Mouse (Mus musculus): ENCODE data around the gene Bach2.

Gene Bach2

GRCm38 (mm10) chr4:32338451-32338850, 99.8 kb downstream of the Bach2 start:
- in situ Hi-C loops (cut with MboI; ENCODE audit: low pct_unique_long_range_greater_than_20kb in 1 of 2, low sequenced_read_pairs in 2 of 2, unreplicated experiment in 1 of 2) = no loop called here

GRCm38 (mm10) chr4:32340844-32341243, 102.2 kb downstream of the Bach2 start:
- in situ Hi-C loops (cut with MboI; ENCODE audit: low pct_unique_long_range_greater_than_20kb in 1 of 2, low sequenced_read_pairs in 2 of 2, unreplicated experiment in 1 of 2) = no loop called here

GRCm38 (mm10) chr4:32342269-32342668, 103.7 kb downstream of the Bach2 start:
- in situ Hi-C loops (cut with MboI; ENCODE audit: low pct_unique_long_range_greater_than_20kb in 1 of 2, low sequenced_read_pairs in 2 of 2, unreplicated experiment in 1 of 2) = no loop called here

GRCm38 (mm10) chr4:32343256-32344165, 104.9 kb downstream of the Bach2 start:
- in situ Hi-C loops (cut with MboI; ENCODE audit: low pct_unique_long_range_greater_than_20kb in 1 of 2, low sequenced_read_pairs in 2 of 2, unreplicated experiment in 1 of 2) = no loop called here

- in situ Hi-C loops (cut with MboI; ENCODE audit: low pct_unique_long_range_greater_than_20kb in 1 of 2, low sequenced_read_pairs in 2 of 2, unreplicated experiment in 1 of 2) = no loop called here
These were observed 105.7 kb downstream of the Bach2 start for GRCm38 (mm10) chr4:32344276-32344675.

- in situ Hi-C loops (cut with MboI; ENCODE audit: low pct_unique_long_range_greater_than_20kb in 1 of 2, low sequenced_read_pairs in 2 of 2, unreplicated experiment in 1 of 2) = no loop called here
These were observed 108.6 kb downstream of the Bach2 start for GRCm38 (mm10) chr4:32347202-32347601.

- in situ Hi-C loops (cut with MboI; ENCODE audit: low pct_unique_long_range_greater_than_20kb in 1 of 2, low sequenced_read_pairs in 2 of 2, unreplicated experiment in 1 of 2) = no loop called here
These were observed 109.1 kb downstream of the Bach2 start for GRCm38 (mm10) chr4:32347711-32348110.

- in situ Hi-C loops (cut with MboI; ENCODE audit: low pct_unique_long_range_greater_than_20kb in 1 of 2, low sequenced_read_pairs in 2 of 2, unreplicated experiment in 1 of 2) = no loop called here
These were observed 110.8 kb downstream of the Bach2 start for GRCm38 (mm10) chr4:32349361-32349760.

- in situ Hi-C loops (cut with MboI; ENCODE audit: low pct_unique_long_range_greater_than_20kb in 1 of 2, low sequenced_read_pairs in 2 of 2, unreplicated experiment in 1 of 2) = no loop called here
These were observed 112.6 kb downstream of the Bach2 start for GRCm38 (mm10) chr4:32351236-32351635.

GRCm38 (mm10) chr4:32351661-32352246, 113.2 kb downstream of the Bach2 start:
- in situ Hi-C loops (cut with MboI; ENCODE audit: low pct_unique_long_range_greater_than_20kb in 1 of 2, low sequenced_read_pairs in 2 of 2, unreplicated experiment in 1 of 2) = no loop called here

- in situ Hi-C loops (cut with MboI; ENCODE audit: low pct_unique_long_range_greater_than_20kb in 1 of 2, low sequenced_read_pairs in 2 of 2, unreplicated experiment in 1 of 2) = no loop called here
These were observed 113.8 kb downstream of the Bach2 start for GRCm38 (mm10) chr4:32352442-32352841.

GRCm38 (mm10) chr4:32352842-32353241, 114.2 kb downstream of the Bach2 start:
- in situ Hi-C loops (cut with MboI; ENCODE audit: low pct_unique_long_range_greater_than_20kb in 1 of 2, low sequenced_read_pairs in 2 of 2, unreplicated experiment in 1 of 2) = no loop called here

GRCm38 (mm10) chr4:32355935-32356617, 117.5 kb downstream of the Bach2 start:
- in situ Hi-C loops (cut with MboI; ENCODE audit: low pct_unique_long_range_greater_than_20kb in 1 of 2, low sequenced_read_pairs in 2 of 2, unreplicated experiment in 1 of 2) = no loop called here

GRCm38 (mm10) chr4:32357996-32358600, 119.5 kb downstream of the Bach2 start:
- in situ Hi-C loops (cut with MboI; ENCODE audit: low pct_unique_long_range_greater_than_20kb in 1 of 2, low sequenced_read_pairs in 2 of 2, unreplicated experiment in 1 of 2) = no loop called here

GRCm38 (mm10) chr4:32358602-32359464, 120.2 kb downstream of the Bach2 start:
- in situ Hi-C loops (cut with MboI; ENCODE audit: low pct_unique_long_range_greater_than_20kb in 1 of 2, low sequenced_read_pairs in 2 of 2, unreplicated experiment in 1 of 2) = no loop called here

- in situ Hi-C loops (cut with MboI; ENCODE audit: low pct_unique_long_range_greater_than_20kb in 1 of 2, low sequenced_read_pairs in 2 of 2, unreplicated experiment in 1 of 2) = no loop called here
These were observed 121.0 kb downstream of the Bach2 start for GRCm38 (mm10) chr4:32359634-32360033.

GRCm38 (mm10) chr4:32360496-32360895, 121.9 kb downstream of the Bach2 start:
- in situ Hi-C loops (cut with MboI; ENCODE audit: low pct_unique_long_range_greater_than_20kb in 1 of 2, low sequenced_read_pairs in 2 of 2, unreplicated experiment in 1 of 2) = no loop called here

- in situ Hi-C loops (cut with MboI; ENCODE audit: low pct_unique_long_range_greater_than_20kb in 1 of 2, low sequenced_read_pairs in 2 of 2, unreplicated experiment in 1 of 2) = no loop called here
These were observed 124.9 kb downstream of the Bach2 start for GRCm38 (mm10) chr4:32363488-32363984.
